Mouse (Mus musculus) kidney, adult 2 months (tissue): ENCODE results near the gene Galc. TPM values are rescaled to one million over a fixed set of nuclear protein-coding genes. Genes with fewer than 3 reads are reported as not detected.
A peak's percentile ranks its signal among the peaks of the same experiment; 100 is the strongest.

Source experiments
- DNase-seq: peaks from one replicate; pipeline ENCODE4 v3.0.0; 2021
- H3K27ac ChIP-seq: fragments of 200-500 bp; 2 replicates; pipeline ENCODE4 v1.5.1; 2012; ENCODE audit warnings: low read depth, low read length, control low read depth, inconsistent platforms; ENCODE audit not compliant: insufficient read depth
- H3K27me3 ChIP-seq: fragments of 200-500 bp; replicated peaks from 2 replicates; pipeline ENCODE4 v1.6.1; 2012; ENCODE audit warnings: mild to moderate bottlenecking, moderate library complexity, low read length, inconsistent platforms; ENCODE audit not compliant: control insufficient read depth, insufficient read depth
- H3K36me3 ChIP-seq: fragments of 200-500 bp; 2 replicates; pipeline ENCODE4 v1.6.1; 2012; ENCODE audit warnings: mild to moderate bottlenecking, moderate library complexity, low read length, inconsistent platforms; ENCODE audit not compliant: control insufficient read depth, insufficient read depth
- H3K4me1 ChIP-seq: fragments of 200-500 bp; 2 replicates; pipeline ENCODE4 v1.6.1; 2011; ENCODE audit warnings: low read length; ENCODE audit not compliant: control insufficient read depth, insufficient read depth
- H3K4me3 ChIP-seq: fragments of 200-500 bp; 2 replicates; pipeline ENCODE4 v1.5.1; 2011; ENCODE audit warnings: mild to moderate bottlenecking, low read depth, low read length, control low read depth; ENCODE audit not compliant: insufficient read depth
- CTCF ChIP-seq: fragments of 200-500 bp; conservative IDR thresholded peaks from 2 replicates; pipeline ENCODE4 v1.5.1; 2011; ENCODE audit warnings: low read depth, mild to moderate bottlenecking, control low read depth, low read length, moderate library complexity, mixed read lengths; ENCODE audit not compliant: insufficient read depth, insufficient read length
- POLR2A ChIP-seq: fragments of 200-500 bp; IDR thresholded peaks from one replicate; pipeline ENCODE4 v1.6.1; 2011; ENCODE audit warnings: low read depth, low read length, control low read depth
- WGBS: fragments of 180-500 bp; shearing (Covaris S2); methylation state at CpG from one replicate; pipeline ENCODE4 v1.1.7; 2018; 5-methylcytosine and 5-hydroxymethylcytosine counted together
- polyA plus RNA-seq: library from polyadenylated mRNA; depleted of rRNA; stranded (reverse); fragments of >200 nt; gene quantifications from 2 replicates; pipeline ENCODE4 v1.2.3, GENCODE M21; 2012

Galc gene
- polyA plus RNA-seq, 1 experiment, result 66.8 TPM

DNA sequence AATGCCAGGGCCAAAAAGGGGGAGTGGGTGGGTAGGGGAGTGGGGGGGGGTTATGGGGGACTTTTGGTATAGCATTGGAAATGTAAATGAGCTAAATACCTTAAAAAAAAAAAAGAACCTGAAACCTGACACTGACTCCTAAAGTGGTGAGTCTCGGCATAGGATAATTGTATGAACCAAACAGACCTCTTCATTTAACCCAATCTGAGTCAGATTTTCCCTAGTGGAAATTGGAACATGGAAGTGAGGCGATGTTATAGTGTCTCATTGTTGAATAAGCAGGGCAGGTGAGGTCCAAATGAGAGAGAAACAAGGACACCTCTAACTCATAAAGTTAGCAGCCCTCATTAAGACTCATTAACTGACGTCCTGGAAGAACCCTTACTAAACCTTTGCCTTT is 25.2 kb upstream of the Galc start:
- DNase-seq, result no peak
- Histone ChIP-seq H3K27me3 (no peaks in the 10 kb centered on the region), H3K4me3 (no peak overlapping the region), H3K36me3 (no peaks in the 10 kb centered on the region), H3K4me1 (no peaks in the 10 kb centered on the region), H3K27ac (no peak overlapping the region)
- 81% methylated on average over 3 of the region's 3 CpGs for WGBS
- TF ChIP-seq CTCF, result no peak
- TF ChIP-seq POLR2A, result no peak

DNA sequence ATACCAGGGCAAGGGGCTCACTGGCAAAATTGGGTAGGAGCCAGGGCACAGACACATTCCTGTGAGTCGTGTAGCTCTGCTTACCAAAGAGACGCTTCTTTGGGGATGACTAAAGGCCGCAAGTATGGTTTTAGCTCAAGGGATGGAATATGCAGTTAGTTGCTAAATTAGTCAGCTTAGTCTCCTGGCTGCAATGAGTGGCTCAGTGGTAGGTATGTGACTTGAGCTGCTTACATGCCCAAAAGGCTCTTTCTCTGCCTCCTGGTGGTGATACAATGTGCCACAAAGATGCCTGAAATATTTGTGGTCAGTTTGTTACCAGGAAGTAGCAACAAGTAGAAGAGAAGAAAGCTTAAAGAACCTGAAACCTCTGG is 24.2 kb upstream of the Galc start:
- Histone ChIP-seq H3K4me1 (no peaks in the 10 kb centered on the region), H3K36me3 (no peaks in the 10 kb centered on the region), H3K27ac (no peak overlapping the region), H3K4me3 (no peak overlapping the region), H3K27me3 (no peaks in the 10 kb centered on the region)
- TF ChIP-seq CTCF, result no peak
- no peak for TF ChIP-seq POLR2A
- DNase-seq, result no peak
- 45% methylated on average over 3 of the region's 3 CpGs for WGBS

DNA sequence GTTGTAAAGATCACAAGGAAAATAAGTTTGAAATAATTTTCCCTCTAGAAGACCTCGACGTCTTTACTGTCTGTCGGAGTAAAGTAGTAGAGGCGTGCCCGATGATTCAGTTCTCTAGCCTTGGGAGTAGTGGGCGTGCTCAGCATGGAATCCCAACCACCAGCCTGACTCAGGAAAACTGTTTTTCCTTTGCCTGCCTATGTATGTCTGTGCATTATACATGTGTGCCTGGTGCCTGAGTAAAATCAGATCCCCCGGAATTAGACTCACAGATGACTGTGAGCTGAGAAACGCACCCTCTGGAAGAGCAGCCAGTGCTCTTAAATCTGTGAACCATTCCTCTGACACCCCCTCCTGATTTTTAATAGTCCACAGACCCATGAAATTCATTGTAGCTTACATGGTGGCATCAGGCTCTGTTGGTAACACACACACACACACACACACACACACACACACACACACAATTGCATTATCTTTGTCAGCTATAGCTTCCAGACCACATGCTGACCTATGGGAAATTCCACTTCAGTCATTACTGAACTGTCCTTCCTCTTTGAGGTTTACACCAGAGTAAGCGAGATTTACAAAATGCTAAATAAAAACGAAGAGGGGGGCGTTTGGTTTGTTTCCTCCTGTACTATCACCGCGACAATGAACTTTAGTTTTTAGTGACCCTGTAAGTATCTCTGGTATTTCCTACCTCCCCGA is 23.7 kb upstream of the Galc start:
- no peaks in the 10 kb centered on the region for H3K27me3 ChIP-seq
- TF ChIP-seq POLR2A (no peak), CTCF (no peak)
- H3K36me3 ChIP-seq, result no peaks in the 10 kb centered on the region
- H3K27ac ChIP-seq, result no peak overlapping the region
- no peak for DNase-seq
- no peaks in the 10 kb centered on the region for H3K4me1 ChIP-seq
- H3K4me3 ChIP-seq, result no peak overlapping the region
- WGBS, result 65% methylated on average over 14 of the region's 14 CpGs

DNA sequence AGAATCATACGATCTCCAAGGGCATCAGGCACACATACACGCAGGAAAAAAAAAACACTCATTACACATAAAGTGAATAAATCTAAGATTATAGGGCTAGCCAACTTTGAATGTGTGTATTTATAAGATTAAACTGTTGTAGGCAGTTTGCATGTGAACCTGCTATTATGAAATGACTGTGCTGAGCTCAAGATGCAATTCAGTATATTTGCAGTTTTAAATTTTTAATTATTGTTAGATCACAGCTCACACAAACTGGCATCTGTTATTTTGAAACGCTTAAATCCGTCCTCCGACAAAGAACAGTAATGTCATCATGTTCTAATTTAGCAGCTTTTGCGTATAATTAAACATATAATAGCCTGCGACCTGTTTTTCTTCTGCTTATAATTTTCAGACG is 21.7 kb upstream of the Galc start:
- DNase-seq, result no peak
- Histone ChIP-seq H3K27me3 (no peaks in the 10 kb centered on the region), H3K27ac (no peak overlapping the region), H3K36me3 (no peaks in the 10 kb centered on the region), H3K4me3 (no peak overlapping the region), H3K4me1 (no peaks in the 10 kb centered on the region)
- TF ChIP-seq CTCF (no peak), POLR2A (no peak)
- 75% methylated on average over 8 of the region's 8 CpGs for WGBS

DNA sequence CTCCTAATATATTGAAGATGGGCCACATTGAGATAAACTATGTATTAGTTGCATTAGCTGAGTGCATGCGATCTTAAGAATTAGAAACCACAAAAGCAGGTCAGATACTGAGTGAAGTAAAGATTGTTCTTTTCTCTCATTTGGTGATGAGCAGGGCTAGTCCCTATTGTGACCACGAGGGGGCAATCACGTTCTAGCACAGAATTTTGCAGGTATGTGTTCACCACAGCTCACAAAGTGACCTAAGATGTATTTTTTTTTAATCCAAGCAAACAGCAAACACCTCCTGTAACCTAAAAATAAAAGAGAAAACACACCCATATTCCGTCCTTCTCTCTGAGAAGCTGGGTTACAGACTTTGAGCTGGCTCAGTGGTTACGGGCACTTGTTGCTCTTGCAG is 21.3 kb upstream of the Galc start:
- Histone ChIP-seq H3K4me1 (no peaks in the 10 kb centered on the region), H3K36me3 (no peaks in the 10 kb centered on the region), H3K27me3 (no peaks in the 10 kb centered on the region), H3K4me3 (no peak overlapping the region), H3K27ac (no peak overlapping the region)
- WGBS, result 29% methylated on average over 5 of the region's 5 CpGs
- peak; percentile 55 for DNase-seq
- TF ChIP-seq POLR2A, result no peak
- TF ChIP-seq CTCF, result peak; percentile 69

DNA sequence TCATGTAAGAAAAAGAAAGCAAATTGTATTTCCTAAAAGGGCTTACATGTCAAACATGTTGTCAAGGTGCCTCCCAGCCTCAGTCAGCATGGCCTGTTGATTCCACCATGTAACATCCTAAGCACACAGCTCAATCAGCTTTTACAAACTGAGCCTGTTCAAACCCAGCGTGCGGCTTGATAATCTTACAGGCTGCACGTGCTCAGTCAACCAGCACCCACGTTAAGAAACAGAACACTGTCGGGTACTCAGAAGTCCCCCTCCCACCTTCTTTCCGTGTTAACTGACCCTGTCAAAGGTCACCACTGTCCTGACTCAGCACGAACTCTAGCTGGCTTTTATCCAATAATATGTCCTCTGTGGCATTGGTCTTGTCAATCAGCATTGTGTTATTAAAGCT is 13.2 kb upstream of the Galc start:
- WGBS, result 40% methylated on average over 7 of the region's 7 CpGs
- DNase-seq, result no peak
- no peaks in the 10 kb centered on the region for H3K36me3 ChIP-seq

DNA sequence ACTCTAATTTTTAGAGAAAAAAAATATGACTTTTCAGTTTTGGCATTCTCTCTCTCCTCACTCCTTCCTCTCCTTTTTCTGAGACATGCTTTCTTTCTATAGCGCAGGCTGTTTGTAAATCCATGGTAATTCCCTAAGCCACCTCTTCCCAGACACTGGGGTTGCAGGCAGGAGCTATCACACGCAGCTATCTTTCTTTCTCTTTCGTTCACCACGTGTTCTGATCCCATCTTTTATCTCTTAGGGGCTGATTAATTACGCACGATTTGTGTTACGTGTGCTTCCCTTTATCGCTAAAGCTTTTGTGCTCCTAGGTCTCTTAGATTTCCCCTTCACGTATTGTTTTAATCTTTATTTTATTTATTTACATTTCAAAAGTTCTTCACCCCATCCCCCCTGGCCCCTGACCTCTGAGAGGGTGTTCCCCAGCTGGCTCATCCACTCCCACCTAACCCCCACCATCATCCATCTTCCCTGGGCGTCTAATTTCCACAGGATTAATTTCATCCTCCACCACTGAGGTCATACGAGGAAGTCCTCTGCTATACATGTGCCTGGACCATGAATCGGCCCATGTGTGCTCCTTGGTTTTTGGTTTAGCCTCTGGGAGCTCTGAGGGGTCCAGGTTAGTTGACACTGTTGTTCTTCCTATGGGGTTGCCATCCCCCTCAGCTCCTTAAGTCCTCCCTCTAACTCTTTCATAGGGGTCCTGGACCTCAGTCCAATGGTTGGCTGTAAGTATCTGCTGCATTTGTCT is 11.7 kb upstream of the Galc start:
- Histone ChIP-seq H3K36me3 (no peaks in the 10 kb centered on the region), H3K27me3 (no peaks in the 10 kb centered on the region), H3K27ac (no peak overlapping the region), H3K4me1 (no peaks in the 10 kb centered on the region), H3K4me3 (no peak overlapping the region)
- no peak for DNase-seq
- no peak for TF ChIP-seq POLR2A
- no peak for TF ChIP-seq CTCF
- 40% methylated on average over 12 of the region's 12 CpGs for WGBS

More for the DNA sequence above, 13.2 kb upstream of the Galc start:
- Histone ChIP-seq H3K27me3 (no peaks in the 10 kb centered on the region), H3K27ac (no peak overlapping the region), H3K4me1 (no peaks in the 10 kb centered on the region), H3K4me3 (no peak overlapping the region)
- TF ChIP-seq CTCF (no peak), POLR2A (no peak)
